Mouse (Mus musculus) olfactory bulb, adult 2 months (tissue): ENCODE measurements around the gene Cybc1. TPM values are rescaled to one million over a fixed set of nuclear protein-coding genes. Genes with fewer than 3 reads are reported as not detected.

Experiments
- H3K27ac ChIP-seq: fragments of 200-500 bp; 2 replicates; pipeline ENCODE4 v1.5.1; 2012; ENCODE audit warnings: low read depth, low read length; ENCODE audit not compliant: insufficient read depth
- H3K4me1 ChIP-seq: fragments of 200-500 bp; 2 replicates; pipeline ENCODE4 v1.6.1; 2012; ENCODE audit warnings: low read length; ENCODE audit not compliant: control insufficient read depth, insufficient read depth
- H3K4me3 ChIP-seq: fragments of 200-500 bp; 2 replicates; pipeline ENCODE4 v1.5.1; 2012; ENCODE audit warnings: mild to moderate bottlenecking, low read depth, low read length, moderate library complexity; ENCODE audit not compliant: insufficient read depth
- CTCF ChIP-seq: fragments of 200-500 bp; IDR thresholded peaks from 2 replicates; pipeline ENCODE4 v1.5.1; 2012; ENCODE audit warnings: low read depth, mild to moderate bottlenecking, low read length, moderate library complexity; ENCODE audit not compliant: insufficient read depth
- POLR2A ChIP-seq: fragments of 200-500 bp; IDR thresholded peaks from 2 replicates; pipeline ENCODE4 v1.6.1; 2012; ENCODE audit warnings: mild to moderate bottlenecking, low read depth, low read length, moderate library complexity; ENCODE audit not compliant: insufficient read depth
- WGBS: fragments of 180-500 bp; shearing (Covaris S2); methylation state at CpG from one replicate; pipeline ENCODE4 v1.1.7; 2018; 5-methylcytosine and 5-hydroxymethylcytosine counted together
- polyA plus RNA-seq: library from polyadenylated mRNA; stranded (reverse); fragments of >200 nt; gene quantifications from 2 replicates; pipeline ENCODE4 v1.2.4, GENCODE M21; 2012; ENCODE audit warnings: low replicate concordance; ENCODE audit not compliant: missing spikeins, insufficient read depth, insufficient read length

Cybc1 gene
- not detected in 2 replicates for polyA plus RNA-seq

DNA sequence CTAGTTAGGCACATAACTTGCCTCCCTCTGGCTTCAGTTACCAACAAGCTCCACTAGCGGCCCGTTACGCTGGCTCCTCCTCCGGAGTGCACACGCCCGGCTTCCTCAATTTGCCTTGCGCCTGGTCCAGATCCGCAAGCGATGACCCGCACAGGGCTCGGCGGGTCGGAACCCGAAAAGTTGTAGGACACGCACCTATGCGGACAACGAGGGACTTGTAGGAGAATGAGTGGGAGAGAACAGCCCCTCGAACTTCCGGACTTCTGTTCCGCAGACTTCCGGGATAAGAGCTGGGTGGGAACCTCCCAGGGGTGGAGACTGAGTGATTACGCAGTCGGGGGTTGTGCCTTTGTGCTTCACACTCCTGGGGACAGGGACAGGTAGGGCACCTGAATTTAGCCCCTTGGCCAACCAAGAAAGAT is at the start of gene Cybc1:
TSS of gene Cybc1 (minus strand) at position 305 of the 422 bp plus-strand sequence.
- Histone ChIP-seq H3K4me3 (peak within 1 kb of the TSS; percentile 69), H3K27ac (no peak within 1 kb of the TSS), H3K4me1 (peaks cover 10% of the 10 kb centered on the region)
- WGBS, result under 1% methylated on average over 23 of the region's 23 CpGs
- TF ChIP-seq CTCF (no peak; the same call in 1 of the 2 replicates), POLR2A (peak; percentile 20; the same call in 1 of the 2 replicates)

DNA sequence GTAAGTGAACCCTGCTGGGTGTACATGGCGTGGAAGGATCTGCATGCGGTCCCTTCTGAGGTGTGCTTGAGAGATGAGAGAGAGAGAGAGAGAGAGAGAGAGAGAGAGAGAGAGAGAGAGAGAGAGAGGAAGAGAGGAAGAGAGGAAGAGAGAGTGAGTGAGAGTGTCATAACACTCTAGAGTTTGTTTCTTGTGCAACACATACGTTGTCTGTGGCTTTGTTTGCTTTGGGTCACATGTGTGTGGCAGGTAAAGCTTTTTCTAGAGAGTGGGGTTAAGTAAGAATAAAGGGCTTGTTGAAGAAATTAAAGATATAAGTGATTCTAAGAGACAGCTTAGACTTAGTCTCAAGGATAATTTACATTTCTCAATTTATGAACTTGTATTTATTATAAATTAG is 48.9 kb upstream of the Cybc1 start:
- TF ChIP-seq CTCF, result no peak
- no peak for TF ChIP-seq POLR2A
- no peak overlapping the region for H3K4me3 ChIP-seq
- peaks cover 8% of the 10 kb centered on the region for H3K4me1 ChIP-seq
- H3K27ac ChIP-seq, result no peak overlapping the region
- 81% methylated on average over 3 of the region's 3 CpGs for WGBS

DNA sequence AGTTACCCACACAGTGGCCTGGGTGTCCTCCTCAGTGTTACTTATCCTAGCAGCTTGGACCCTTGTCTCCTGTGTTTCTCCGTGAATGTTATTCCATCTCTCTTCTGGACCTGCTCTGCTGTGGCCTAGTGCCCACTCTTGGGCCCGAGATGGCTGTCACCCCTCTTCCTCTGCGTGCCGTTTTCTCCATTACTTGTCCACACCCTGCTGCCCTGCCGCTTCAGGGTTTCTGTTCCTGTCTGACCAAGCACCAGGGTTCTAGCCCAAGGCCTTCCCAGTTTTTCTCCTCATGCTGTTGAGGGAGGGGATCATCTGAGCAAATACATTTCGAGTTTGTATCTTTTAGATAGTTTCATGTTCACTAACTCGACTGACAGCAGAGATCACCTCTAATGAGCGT is 48.4 kb upstream of the Cybc1 start:
- no peak for TF ChIP-seq POLR2A
- no peak for TF ChIP-seq CTCF
- WGBS, result 91% methylated on average over 8 of the region's 8 CpGs
- peaks cover 8% of the 10 kb centered on the region for H3K4me1 ChIP-seq
- H3K4me3 ChIP-seq, result no peak overlapping the region
- H3K27ac ChIP-seq, result no peak overlapping the region

DNA sequence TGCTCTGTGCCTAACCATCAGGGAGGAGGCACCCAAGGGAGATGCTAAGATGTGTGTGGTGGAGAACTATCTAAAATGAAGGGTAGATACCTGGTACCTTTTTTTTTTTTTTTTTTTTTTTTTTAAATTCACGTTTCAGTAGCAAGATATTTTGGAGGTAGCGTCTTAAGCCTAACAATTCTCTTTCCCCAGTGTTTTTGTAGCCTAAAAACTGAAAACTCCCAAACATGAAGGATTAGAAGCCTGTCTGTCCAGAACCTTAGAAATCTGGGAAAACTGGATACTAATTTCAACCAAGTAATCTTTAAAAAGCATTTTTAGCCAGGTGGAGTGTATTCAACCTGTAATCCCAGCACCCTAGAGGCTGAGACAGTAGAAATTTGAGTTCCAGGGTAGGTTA is 32.0 kb upstream of the Cybc1 start:
- WGBS, result 22% methylated on average over 2 of the region's 2 CpGs
- TF ChIP-seq POLR2A (no peak), CTCF (no peak)

DNA sequence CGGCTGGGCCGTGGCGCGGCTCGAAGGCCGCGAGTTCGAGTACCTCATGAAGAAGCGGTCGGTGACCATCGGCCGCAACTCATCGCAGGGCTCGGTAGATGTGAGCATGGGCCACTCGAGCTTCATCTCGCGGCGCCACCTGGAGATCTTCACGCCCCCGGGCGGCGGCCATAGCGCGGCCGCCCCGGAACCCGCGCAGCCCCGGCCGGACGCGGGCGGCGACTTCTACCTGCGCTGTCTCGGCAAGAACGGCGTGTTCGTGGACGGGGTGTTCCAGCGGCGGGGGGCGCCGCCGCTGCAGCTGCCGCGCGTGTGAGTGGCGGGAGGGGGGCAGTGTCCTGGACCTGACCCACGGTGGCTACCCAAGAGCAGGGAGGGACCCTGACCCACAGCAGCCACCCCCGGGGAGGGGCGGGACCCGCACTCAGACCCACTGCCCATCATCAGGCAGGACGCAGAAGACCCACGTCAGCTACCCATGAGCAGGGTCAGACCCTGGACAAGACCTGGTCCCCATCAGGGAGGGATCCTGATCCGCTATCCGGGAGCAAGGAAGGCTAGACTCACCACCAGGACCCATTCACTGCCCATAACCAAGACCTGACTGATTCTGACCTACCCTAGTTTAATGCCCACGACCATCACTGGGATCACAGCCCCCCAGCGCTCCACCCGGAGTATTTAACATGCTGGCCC is 31.2 kb upstream of the Cybc1 start:
- Histone ChIP-seq H3K27ac (no peak overlapping the region), H3K4me1 (peaks cover 9% of the 10 kb centered on the region), H3K4me3 (peak overlapping the region; percentile 87)
- TF ChIP-seq CTCF (no peak), POLR2A (no peak)
- WGBS, result 1% methylated on average over 58 of the region's 60 CpGs

More for the DNA sequence above, 32.0 kb upstream of the Cybc1 start:
- Histone ChIP-seq H3K27ac (no peak overlapping the region), H3K4me3 (peak overlapping the region; percentile 87), H3K4me1 (peaks cover 9% of the 10 kb centered on the region)

DNA sequence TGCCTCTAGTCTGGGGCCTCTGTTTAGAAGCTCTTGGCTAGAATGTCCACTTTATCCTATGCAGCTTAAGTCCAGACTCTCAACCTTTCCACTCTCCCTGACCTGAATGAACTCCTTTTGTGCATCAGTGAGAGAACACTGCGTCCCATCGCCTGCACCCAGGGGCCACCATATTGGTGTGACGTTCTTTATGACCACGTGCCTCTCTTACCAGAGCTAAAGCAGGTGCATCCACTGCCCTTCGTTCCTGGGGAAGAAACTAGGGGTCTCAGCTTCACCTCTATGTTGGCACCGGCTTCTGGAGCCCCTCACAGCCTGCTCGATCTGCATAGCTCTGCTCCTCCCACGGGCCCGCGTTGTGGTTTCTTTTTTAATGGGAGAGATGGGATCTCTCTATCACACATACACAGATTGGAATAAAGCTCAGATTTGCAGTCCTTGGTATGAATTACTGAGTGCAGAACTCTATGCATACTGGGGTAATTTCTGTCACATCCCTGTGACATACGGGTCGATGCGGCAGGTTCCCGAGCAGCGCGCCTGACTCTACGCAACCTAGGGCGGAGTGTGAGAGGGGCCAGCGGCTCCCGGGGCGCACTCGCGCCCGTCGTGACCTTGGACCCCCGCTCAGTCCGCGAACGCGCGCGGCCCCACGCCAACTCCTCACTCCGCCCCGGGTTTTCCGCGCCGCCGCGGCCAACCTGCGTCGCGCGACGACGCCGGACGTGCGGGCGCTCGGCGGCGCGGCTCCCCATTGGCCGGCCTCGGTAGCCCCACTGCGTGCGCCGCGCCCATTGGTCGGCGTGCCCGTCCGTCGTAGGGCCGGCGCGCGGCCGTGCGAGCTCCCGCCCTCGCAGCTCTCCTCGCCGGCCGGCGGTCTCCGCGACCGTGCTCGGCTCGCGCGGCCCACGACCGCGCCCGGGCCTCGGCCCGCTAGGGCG is 30.3 kb upstream of the Cybc1 start, which contains the start of gene Foxk2:
TSS of gene Foxk2 (plus strand) at position 831 of the 941 bp plus-strand sequence.
- WGBS, result 3% methylated on average over 91 of the region's 91 CpGs
- TF ChIP-seq CTCF (no peak), POLR2A (peak; percentile 75; the same call in 1 of the 2 replicates)
- Histone ChIP-seq H3K27ac (peak within 1 kb of the TSS; percentile 93), H3K4me1 (peaks cover 9% of the 10 kb centered on the region), H3K4me3 (peak within 1 kb of the TSS; percentile 87)

DNA sequence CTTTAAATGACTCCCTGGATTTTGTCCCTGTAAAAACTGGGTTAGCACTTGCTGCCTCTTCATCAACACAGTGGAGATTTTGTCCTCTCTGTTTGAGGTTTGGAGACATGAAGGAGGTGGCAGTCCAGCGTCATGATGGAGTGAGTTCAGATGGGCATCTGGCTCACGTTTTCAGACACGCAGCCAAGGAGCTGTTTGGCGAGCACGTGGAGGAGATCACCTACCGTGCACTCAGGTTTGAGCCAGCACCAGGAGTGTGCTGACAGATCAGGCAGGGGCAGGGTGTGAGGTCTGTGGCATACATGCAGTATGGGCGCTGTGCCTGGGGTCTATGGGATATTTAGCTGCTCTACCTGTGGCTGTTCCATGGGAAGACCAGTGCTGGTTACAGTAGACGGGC is 21.1 kb upstream of the Cybc1 start:
- WGBS, result 87% methylated on average over 8 of the region's 8 CpGs
- H3K4me3 ChIP-seq, result no peak overlapping the region
- no peak for TF ChIP-seq CTCF
- no peak for TF ChIP-seq POLR2A

DNA sequence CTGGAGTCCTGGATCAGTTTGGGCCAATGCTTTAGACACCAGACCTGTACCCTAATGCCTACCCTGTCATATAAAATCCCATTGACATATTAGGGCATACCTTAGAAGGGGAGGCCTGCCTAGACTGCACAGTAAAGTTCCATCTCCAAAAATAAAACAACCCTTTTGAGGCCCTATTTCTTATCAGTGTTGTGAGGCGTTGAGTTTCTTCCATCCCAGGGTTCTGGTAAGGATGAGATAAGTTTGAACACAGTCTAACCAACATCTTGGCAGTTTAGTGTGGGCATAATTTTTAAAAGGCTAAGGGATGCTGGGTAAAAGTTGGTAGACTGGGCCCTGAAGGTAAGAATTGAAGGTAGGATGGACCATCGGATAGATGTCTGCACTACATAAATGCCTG is 10.5 kb upstream of the Cybc1 start:
- Histone ChIP-seq H3K27ac (no peak overlapping the region), H3K4me3 (no peak overlapping the region), H3K4me1 (peaks cover 11% of the 10 kb centered on the region)
- 99% methylated on average over 2 of the region's 2 CpGs for WGBS
- no peak for TF ChIP-seq POLR2A
- no peak for TF ChIP-seq CTCF

More for the DNA sequence above, 21.1 kb upstream of the Cybc1 start:
- Histone ChIP-seq H3K27ac (no peak overlapping the region), H3K4me1 (no peaks in the 10 kb centered on the region)
